Mouse (Mus musculus): Measurements from ENCODE around the gene Ell.
"Not testable (repeated sequence)": the region's sequence is repeated elsewhere in the genome, so short reads cannot be mapped to it uniquely, and the experiment has no call there.

The Ell gene

GRCm38 (mm10) chr8:70507027-70507393 lies 32.2 kb upstream of the Ell start:
- no peak for DNase-seq

GRCm38 (mm10) chr8:70509281-70509952 lies 29.8 kb upstream of the Ell start:
- DNase-seq: no peak

- peak; percentile 98 for DNase-seq
Observed at GRCm38 (mm10) chr8:70510228-70510915, 28.9 kb upstream of the Ell start, which contains the start of gene Uba52. Uba52 (minus strand) TSS chr8:70510801.

- DNase-seq: not testable (repeated sequence)
Observed at GRCm38 (mm10) chr8:70511174-70511573, 28.1 kb upstream of the Ell start.

- DNase-seq: no peak
Observed at GRCm38 (mm10) chr8:70511770-70512169, 27.5 kb upstream of the Ell start.

GRCm38 (mm10) chr8:70512253-70512903 lies 26.9 kb upstream of the Ell start:
- no peak for DNase-seq

- DNase-seq: no peak
Observed at GRCm38 (mm10) chr8:70513441-70513840, 25.8 kb upstream of the Ell start.

GRCm38 (mm10) chr8:70517940-70518643 lies 21.2 kb upstream of the Ell start:
- DNase-seq: no peak

GRCm38 (mm10) chr8:70519043-70519442 lies 20.2 kb upstream of the Ell start:
- DNase-seq: no peak

- no peak for DNase-seq
Observed at GRCm38 (mm10) chr8:70519606-70520005, 19.7 kb upstream of the Ell start.

- DNase-seq: peak; percentile 97
Observed at GRCm38 (mm10) chr8:70522592-70523403, 16.5 kb upstream of the Ell start.

GRCm38 (mm10) chr8:70527111-70527511 lies 12.1 kb upstream of the Ell start:
- DNase-seq: no peak

GRCm38 (mm10) chr8:70527512-70528181 lies 11.6 kb upstream of the Ell start, which contains the start of the genes Fkbp8 and Kxd1:
Fkbp8 (plus strand) TSS chr8:70527724.
Kxd1 (minus strand) TSS chr8:70527956.
- DNase-seq: peak; percentile 98

- DNase-seq: no peak
Observed at GRCm38 (mm10) chr8:70528182-70528797, 11.0 kb upstream of the Ell start.

- DNase-seq: no peak
Observed at GRCm38 (mm10) chr8:70529299-70529698, 10.0 kb upstream of the Ell start.

- DNase-seq: no peak
Observed at GRCm38 (mm10) chr8:70529741-70530161, 9.5 kb upstream of the Ell start.

GRCm38 (mm10) chr8:70530314-70530713 lies 8.9 kb upstream of the Ell start:
- peak; percentile 37 for DNase-seq

GRCm38 (mm10) chr8:70534281-70534680 lies 5.0 kb upstream of the Ell start:
- no peak for DNase-seq

GRCm38 (mm10) chr8:70535221-70535620 lies 4.0 kb upstream of the Ell start:
- DNase-seq: no peak

GRCm38 (mm10) chr8:70535701-70536100 lies 3.6 kb upstream of the Ell start:
- DNase-seq: no peak

- DNase-seq: peak; percentile 80
Observed at GRCm38 (mm10) chr8:70538024-70538579, 1.2 kb upstream of the Ell start.
